15 mouse cellular contexts compared by ENCODE assay signal in the genomic region with DNA sequence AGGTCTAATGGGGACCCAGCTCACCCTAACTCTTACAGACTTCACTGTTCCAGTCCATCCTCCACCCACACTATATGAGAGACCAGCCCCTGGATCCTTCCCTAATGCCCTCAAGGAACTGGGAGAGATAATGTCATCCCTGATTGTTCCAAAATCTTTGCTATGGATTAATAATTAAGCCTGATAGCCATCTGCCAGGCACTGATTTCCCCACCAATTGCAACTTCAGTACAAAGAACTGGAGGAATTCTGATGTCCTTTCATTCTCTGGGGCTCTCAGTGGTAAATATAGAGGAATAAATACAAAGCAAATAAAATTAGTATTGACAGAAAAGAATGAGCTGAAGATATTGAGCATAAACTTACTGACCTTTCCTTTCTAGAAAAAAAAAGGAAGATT. TPM values are rescaled to one million over a fixed set of nuclear protein-coding genes. Genes with fewer than 3 reads are reported as not detected.
"Had no signal": no experiment of that assay in that cellular context is flagged by ENCODE, and none has a peak within 500 bp of the region (broad histone marks: within the 10 kb centered on the region; RNA-seq: fewer than 3 reads in every experiment).

No protein-coding gene starts in this region.

- ATAC-seq: liver, embryonic 12.5 days had no signal

- H3K27ac ChIP-seq: left cerebral cortex, adult 2 months; limb, embryonic 10.5 days; liver, embryonic 12.5 days; midbrain, embryonic 15.5 days had no signal

- H3K4me2 ChIP-seq: midbrain, embryonic 11.5 days; midbrain, embryonic 15.5 days had no signal

- H3K9me3 ChIP-seq: limb, embryonic 10.5 days; liver, embryonic 12.5 days; midbrain, embryonic 15.5 days had no signal

- DNase-seq: kidney, adult 2 months; lung, postnatal 36 days; right cerebral cortex, postnatal 14 days; thymus, adult 18-20 months; thymus, postnatal 14 days had no signal

- H3K4me3 ChIP-seq: left cerebral cortex, adult 2 months; limb, embryonic 10.5 days; liver, embryonic 12.5 days; midbrain, embryonic 15.5 days had no signal

- H3K27me3 ChIP-seq: midbrain, embryonic 15.5 days had no signal

- H3K36me3 ChIP-seq: limb, embryonic 10.5 days; liver, embryonic 12.5 days; midbrain, embryonic 15.5 days had no signal

- H3K9ac ChIP-seq: liver, embryonic 12.5 days; midbrain, embryonic 15.5 days had no signal

RNA-seq across cellular contexts. Expression of a gene that starts 48.9 kb away (rescaled TPM):
- total RNA-seq: layer of hippocampus, postnatal 25 days; left cerebral cortex, adult 2 months; left cerebral cortex, postnatal 14 days had no signal
- polyA plus RNA-seq: kidney, adult 2 months; limb, embryonic 10.5 days; limb, embryonic 14.5 days; liver, embryonic 12.5 days; midbrain, embryonic 11.5 days; midbrain, embryonic 15.5 days; neural tube, embryonic 14.5 days; spleen, adult 2 months had no signal
